Mouse (Mus musculus) intestine, postnatal 0 days (tissue): ENCODE measurements around the gene Defb45. TPM values are rescaled to one million over a fixed set of nuclear protein-coding genes. Genes with fewer than 3 reads are reported as not detected.

Experiments used
- ATAC-seq: fragments of 200-750 bp; cut with Nextera tagmentation; 2 replicates; pipeline ENCODE4 v1.8.0; 2017; ENCODE audit warnings: mild to moderate bottlenecking, moderate TSS enrichment, moderate library complexity
- H3K27ac ChIP-seq: fragments of 300-500 bp; sonication (generic); 2 replicates; pipeline ENCODE4 v1.5.1; 2014; ENCODE audit warnings: mild to moderate bottlenecking, low read depth, low read length, moderate library complexity
- H3K27me3 ChIP-seq: fragments of 300-500 bp; sonication (generic); replicated peaks from 2 replicates; pipeline ENCODE4 v1.6.1; 2014; ENCODE audit warnings: low read length, mixed read lengths; ENCODE audit not compliant: control insufficient read depth, insufficient read depth
- H3K36me3 ChIP-seq: fragments of 300-500 bp; sonication (generic); 2 replicates; pipeline ENCODE4 v1.6.1; 2014; ENCODE audit warnings: mild to moderate bottlenecking, moderate library complexity; ENCODE audit not compliant: control insufficient read depth, insufficient read depth
- H3K4me1 ChIP-seq: fragments of 300-500 bp; sonication (generic); replicated peaks from 2 replicates; pipeline ENCODE4 v1.6.1; 2014; ENCODE audit warnings: antibody characterized with exemption, low read length, mixed read lengths; ENCODE audit not compliant: control insufficient read depth, insufficient read depth
- H3K4me2 ChIP-seq: fragments of 300-500 bp; sonication (generic); replicated peaks from 2 replicates; pipeline ENCODE4 v1.6.1; 2014; ENCODE audit warnings: low read depth, mild to moderate bottlenecking, moderate library complexity
- H3K4me3 ChIP-seq: fragments of 300-500 bp; sonication (generic); 2 replicates; pipeline ENCODE4 v1.5.1; 2014; ENCODE audit warnings: low read depth, low read length
- H3K9ac ChIP-seq: fragments of 300-500 bp; sonication (generic); 2 replicates; pipeline ENCODE4 v1.6.1; 2014; ENCODE audit warnings: mild to moderate bottlenecking, low read depth, low read length
- H3K9me3 ChIP-seq: fragments of 300-500 bp; sonication (generic); 2 replicates; pipeline ENCODE4 v1.6.1; 2016; ENCODE audit warnings: mixed run types; ENCODE audit not compliant: control insufficient read depth
- CTCF ChIP-seq: sonication (generic); IDR thresholded peaks from 2 replicates; pipeline ENCODE4 v1.5.1; 2016; ENCODE audit warnings: low read depth, mild to moderate bottlenecking, control low read depth, antibody characterized with exemption, moderate library complexity
- WGBS: fragments of 180-500 bp; shearing (Covaris S2); extraction: QIAGEN DNeasy Blood & Tissue Kit; methylation state at CpG from one replicate; pipeline ENCODE4 v1.1.7; 2014; 5-methylcytosine and 5-hydroxymethylcytosine counted together
- polyA plus RNA-seq: library from polyadenylated mRNA; unstranded; fragments of >200 nt; fragmentation: Nextera tagmentation; extraction: Ambion mirVana; gene quantifications from 2 replicates; pipeline ENCODE4 v1.2.1, GENCODE M21; 2015

Gene Defb45
- polyA plus RNA-seq, 1 experiment from 2014 or later, result not detected

- Histone ChIP-seq H3K4me1 (no peaks in the 10 kb centered on the region), H3K4me2 (no peak overlapping the region), H3K4me3 (no peak overlapping the region), H3K27me3 (no peaks in the 10 kb centered on the region), H3K36me3 (no peaks in the 10 kb centered on the region), H3K27ac (no peak overlapping the region), H3K9ac (no peak overlapping the region), H3K9me3 (no peaks in the 10 kb centered on the region)
- 70% methylated on average over 6 of the region's 6 CpGs for WGBS
- ATAC-seq, result no peak
- no peak for TF ChIP-seq CTCF
Observed at GRCm38 (mm10) chr2:152616470-152616869, 17.3 kb upstream of the Defb45 start.

GRCm38 (mm10) chr2:152615563-152615962 lies 16.4 kb upstream of the Defb45 start:
- ATAC-seq, result peak; percentile 33; the same call in 1 of the 2 replicates
- no peak overlapping the region for H3K27ac ChIP-seq
- no peaks in the 10 kb centered on the region for H3K36me3 ChIP-seq
- no peak overlapping the region for H3K4me2 ChIP-seq
- no peaks in the 10 kb centered on the region for H3K4me1 ChIP-seq
- H3K4me3 ChIP-seq, result no peak overlapping the region
- H3K9me3 ChIP-seq, result no peaks in the 10 kb centered on the region
- peak; percentile 95 for TF ChIP-seq CTCF
- H3K9ac ChIP-seq, result no peak overlapping the region
- WGBS, result 16% methylated on average over 7 of the region's 7 CpGs
- H3K27me3 ChIP-seq, result no peaks in the 10 kb centered on the region

- WGBS, result 42% methylated on average over 8 of the region's 8 CpGs
- Histone ChIP-seq H3K27me3 (no peaks in the 10 kb centered on the region), H3K36me3 (no peaks in the 10 kb centered on the region), H3K9ac (no peak overlapping the region), H3K4me2 (no peak overlapping the region), H3K4me3 (no peak overlapping the region), H3K9me3 (no peaks in the 10 kb centered on the region), H3K27ac (no peak overlapping the region), H3K4me1 (no peaks in the 10 kb centered on the region)
- TF ChIP-seq CTCF, result no peak
- ATAC-seq, result no peak
Observed at GRCm38 (mm10) chr2:152612193-152612592, 13.0 kb upstream of the Defb45 start.

- H3K27me3 ChIP-seq, result no peaks in the 10 kb centered on the region
- H3K9me3 ChIP-seq, result no peaks in the 10 kb centered on the region
- no peak overlapping the region for H3K9ac ChIP-seq
- H3K4me1 ChIP-seq, result no peaks in the 10 kb centered on the region
- no peak overlapping the region for H3K27ac ChIP-seq
- no peak overlapping the region for H3K4me2 ChIP-seq
- H3K4me3 ChIP-seq, result no peak overlapping the region
- WGBS, result 100% methylated on average over 1 of the region's 1 CpGs
- 0 out of 2 replicates have a peak, but pooled peaks have one; percentile 6 for TF ChIP-seq CTCF
- ATAC-seq, result no peak
- no peaks in the 10 kb centered on the region for H3K36me3 ChIP-seq
Observed at GRCm38 (mm10) chr2:152608719-152609118, 9.5 kb upstream of the Defb45 start.

GRCm38 (mm10) chr2:152607746-152608145 lies 8.5 kb upstream of the Defb45 start:
- H3K4me3 ChIP-seq, result no peak overlapping the region
- H3K27ac ChIP-seq, result no peak overlapping the region
- H3K9ac ChIP-seq, result no peak overlapping the region
- no peaks in the 10 kb centered on the region for H3K27me3 ChIP-seq
- no peaks in the 10 kb centered on the region for H3K9me3 ChIP-seq
- WGBS, result 58% methylated on average over 6 of the region's 6 CpGs
- no peak for TF ChIP-seq CTCF
- H3K4me2 ChIP-seq, result no peak overlapping the region
- H3K4me1 ChIP-seq, result no peaks in the 10 kb centered on the region
- ATAC-seq, result no peak
- no peaks in the 10 kb centered on the region for H3K36me3 ChIP-seq

- H3K4me2 ChIP-seq, result no peak within 1 kb of the TSS
- H3K4me1 ChIP-seq, result no peaks in the 10 kb centered on the region
- WGBS, result 83% methylated on average over 15 of the region's 15 CpGs
- no peaks in the 10 kb centered on the region for H3K9me3 ChIP-seq
- no peaks in the 10 kb centered on the region for H3K27me3 ChIP-seq
- no peaks in the 10 kb centered on the region for H3K36me3 ChIP-seq
- no peak within 1 kb of the TSS for H3K4me3 ChIP-seq
- no peak within 1 kb of the TSS for H3K27ac ChIP-seq
- TF ChIP-seq CTCF, result peak; percentile 71
- no peak within 1 kb of the TSS for H3K9ac ChIP-seq
- peak; percentile 61 for ATAC-seq
Observed at GRCm38 (mm10) chr2:152604057-152604456, 4.9 kb upstream of the Defb45 start, which contains the start of gene Defb36. Defb36 (plus strand) TSS chr2:152604327.
